Mouse (Mus musculus) lung, embryonic 16.5 days (tissue): ENCODE measurements around the gene Cct8l1. TPM values are rescaled to one million over a fixed set of nuclear protein-coding genes. Genes with fewer than 3 reads are reported as not detected.
A peak's percentile ranks its signal among the peaks of the same experiment; 100 is the strongest.

Source experiments
- ATAC-seq: fragments of 200-750 bp; cut with Nextera tagmentation; 2 replicates; pipeline ENCODE4 v1.8.0; 2017; ENCODE audit warnings: low read depth, mild to moderate bottlenecking, moderate library complexity
- H3K27ac ChIP-seq: fragments of 300-500 bp; sonication (generic); 2 replicates; pipeline ENCODE4 v1.5.1; 2014; ENCODE audit warnings: mild to moderate bottlenecking, control low read depth, low read length
- H3K27me3 ChIP-seq: fragments of 300-500 bp; sonication (generic); 2 replicates; pipeline ENCODE4 v1.6.1; 2014; ENCODE audit warnings: low read depth, low read length, mixed read lengths; ENCODE audit not compliant: control insufficient read depth, insufficient read depth
- H3K36me3 ChIP-seq: fragments of 300-500 bp; sonication (generic); 2 replicates; pipeline ENCODE4 v1.6.1; 2014; ENCODE audit warnings: low read length; ENCODE audit not compliant: control insufficient read depth, insufficient read depth
- H3K4me1 ChIP-seq: fragments of 300-500 bp; sonication (generic); replicated peaks from 2 replicates; pipeline ENCODE4 v1.6.1; 2014; ENCODE audit warnings: low read length, mixed read lengths; ENCODE audit not compliant: control insufficient read depth, insufficient read depth
- H3K4me2 ChIP-seq: fragments of 300-500 bp; sonication (generic); 2 replicates; pipeline ENCODE4 v1.6.1; 2014; ENCODE audit warnings: low read depth, low read length, control low read depth
- H3K4me3 ChIP-seq: fragments of 300-500 bp; sonication (generic); 2 replicates; pipeline ENCODE4 v1.5.1; 2014; ENCODE audit warnings: mild to moderate bottlenecking, low read length, control low read depth
- H3K9ac ChIP-seq: fragments of 300-500 bp; sonication (generic); 2 replicates; pipeline ENCODE4 v1.6.1; 2014; ENCODE audit warnings: low read length, control low read depth
- H3K9me3 ChIP-seq: fragments of 300-500 bp; sonication (generic); 2 replicates; pipeline ENCODE4 v1.6.1; 2016; ENCODE audit warnings: low read length; ENCODE audit not compliant: control insufficient read depth
- WGBS: fragments of 180-500 bp; shearing (Covaris S2); extraction: QIAGEN DNeasy Blood & Tissue Kit; methylation state at CpG from one replicate; pipeline ENCODE4 v1.1.7; 2014; 5-methylcytosine and 5-hydroxymethylcytosine counted together
- polyA plus RNA-seq: library from polyadenylated mRNA; unstranded; fragments of >200 nt; fragmentation: Nextera tagmentation; extraction: Ambion mirVana; gene quantifications from 2 replicates; pipeline ENCODE4 v1.2.1, GENCODE M21; 2015

Cct8l1 gene
- not detected in 2 replicates for polyA plus RNA-seq

DNA sequence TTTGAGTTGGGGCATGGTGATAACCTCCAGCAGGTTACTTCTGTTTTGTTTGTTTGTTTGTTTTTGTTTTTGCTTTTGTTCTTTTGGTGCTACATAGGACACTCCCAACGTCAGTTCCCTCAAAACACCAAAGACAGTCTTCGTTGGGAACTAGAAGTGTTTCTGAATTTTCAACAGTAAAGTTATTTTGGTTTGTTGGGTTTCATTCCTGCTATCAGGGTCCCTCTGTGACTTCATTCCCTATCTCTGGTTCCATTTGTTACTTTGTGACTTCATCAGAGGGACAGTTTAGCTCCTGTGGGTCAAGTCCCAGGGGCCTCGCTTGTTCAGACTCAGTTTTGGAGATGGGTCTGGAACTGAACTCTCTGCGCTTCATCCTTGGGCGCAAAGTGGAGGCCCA, at the start of gene Cct8l1:
Gene Cct8l1, plus strand, starts transcription at position 301 of the 400 bp plus-strand sequence.
- WGBS = 84% methylated on average over 5 of the region's 5 CpGs
- Histone ChIP-seq H3K4me1 (no peaks in the 10 kb centered on the region), H3K27me3 (no peaks in the 10 kb centered on the region), H3K36me3 (no peaks in the 10 kb centered on the region), H3K9ac (no peak within 1 kb of the TSS), H3K4me2 (no peak within 1 kb of the TSS), H3K4me3 (no peak within 1 kb of the TSS), H3K27ac (no peak within 1 kb of the TSS), H3K9me3 (no peaks in the 10 kb centered on the region)
- ATAC-seq = no peak

GRCm38 (mm10) chr5:25472070-25472469, 43.8 kb upstream of the Cct8l1 start:
- H3K9me3 ChIP-seq = no peaks in the 10 kb centered on the region
- no peaks in the 10 kb centered on the region; the same call in 1 of the 2 replicates for H3K4me1 ChIP-seq
- peak overlapping the region; percentile 51 for H3K4me3 ChIP-seq
- WGBS = 4% methylated on average over 6 of the region's 6 CpGs
- no peaks in the 10 kb centered on the region for H3K36me3 ChIP-seq
- H3K27ac ChIP-seq = peak overlapping the region; percentile 55; the same call in 1 of the 2 replicates
- peak; percentile 83 for ATAC-seq
- peak overlapping the region; percentile 50 for H3K4me2 ChIP-seq
- no peaks in the 10 kb centered on the region for H3K27me3 ChIP-seq
- peak overlapping the region; percentile 53 for H3K9ac ChIP-seq

DNA sequence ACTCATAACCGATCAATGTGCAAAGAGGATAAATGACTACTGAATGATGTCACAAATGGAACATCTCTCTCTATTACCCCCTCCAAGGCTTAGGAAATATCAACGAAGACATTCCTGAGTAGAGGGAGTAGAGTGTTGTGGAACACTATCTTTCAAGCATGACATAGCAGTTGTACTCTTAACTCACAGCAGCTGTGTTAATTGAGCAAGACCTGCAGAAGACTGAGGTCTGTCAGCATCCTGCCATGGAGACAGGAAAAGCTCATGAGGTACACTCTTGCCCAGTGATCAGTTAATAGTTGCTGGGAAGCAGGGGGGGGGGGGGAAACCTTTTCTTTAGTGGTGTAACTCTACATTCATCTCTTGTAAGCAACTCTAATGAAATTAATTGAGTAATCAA, 40.1 kb upstream of the Cct8l1 start:
- no peak for ATAC-seq
- Histone ChIP-seq H3K27me3 (no peaks in the 10 kb centered on the region), H3K4me2 (no peak overlapping the region), H3K4me3 (no peak overlapping the region), H3K9me3 (no peaks in the 10 kb centered on the region), H3K36me3 (no peaks in the 10 kb centered on the region), H3K27ac (no peak overlapping the region), H3K4me1 (no peaks in the 10 kb centered on the region; the same call in 1 of the 2 replicates), H3K9ac (no peak overlapping the region)
- WGBS = 77% methylated on average over 2 of the region's 2 CpGs

DNA sequence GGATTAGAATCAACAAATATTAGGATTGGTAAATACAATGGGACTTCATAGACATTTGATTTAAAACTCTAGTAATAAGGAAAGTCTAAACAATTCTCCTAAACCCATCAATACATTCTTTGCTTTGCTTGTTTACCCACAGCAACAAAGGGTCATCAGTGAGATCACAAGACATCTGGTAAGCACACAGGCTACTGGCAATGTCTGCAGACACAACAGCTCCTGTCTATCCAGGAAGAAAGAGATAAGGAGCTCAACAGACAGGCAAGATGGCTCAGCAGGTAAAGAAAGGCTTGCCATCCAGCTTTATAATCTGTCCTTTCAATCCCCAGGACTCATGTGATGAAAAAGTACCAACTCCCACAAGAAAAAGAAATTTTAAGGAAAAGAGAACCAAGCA, 37.0 kb upstream of the Cct8l1 start:
- H3K4me3 ChIP-seq = no peak overlapping the region
- no peak for ATAC-seq
- no peaks in the 10 kb centered on the region for H3K36me3 ChIP-seq
- H3K4me2 ChIP-seq = no peak overlapping the region
- no peaks in the 10 kb centered on the region for H3K27me3 ChIP-seq
- H3K9ac ChIP-seq = no peak overlapping the region
- no peaks in the 10 kb centered on the region for H3K4me1 ChIP-seq
- no peaks in the 10 kb centered on the region for H3K9me3 ChIP-seq
- no peak overlapping the region for H3K27ac ChIP-seq

- H3K9ac ChIP-seq = no peak overlapping the region; the same call in 1 of the 2 replicates
These were observed 19.2 kb upstream of the Cct8l1 start for GRCm38 (mm10) chr5:25496652-25497051.

DNA sequence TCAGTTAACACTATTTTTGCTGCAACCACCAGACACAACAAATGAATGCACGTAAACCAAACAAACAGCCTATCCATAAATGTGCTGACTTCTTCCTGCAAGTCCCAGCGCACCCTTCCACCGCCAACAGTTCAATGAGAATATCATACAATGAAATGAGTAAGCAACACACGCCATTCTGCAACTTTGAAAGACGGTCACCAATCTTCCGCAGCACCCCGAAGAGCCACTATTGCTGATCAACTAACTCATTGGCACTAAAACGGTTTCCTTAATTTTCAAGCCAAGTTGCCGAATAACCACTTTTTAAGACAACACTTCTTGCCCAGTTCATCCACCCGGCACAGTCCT, 18.5 kb upstream of the Cct8l1 start:
- H3K27ac ChIP-seq = peak overlapping the region; percentile 100; the same call in 1 of the 2 replicates
- no peak for ATAC-seq
- H3K36me3 ChIP-seq = no peaks in the 10 kb centered on the region
- H3K9me3 ChIP-seq = no peaks in the 10 kb centered on the region
- under 1% methylated on average over 10 of the region's 10 CpGs for WGBS
- peak overlapping the region; percentile 81 for H3K4me2 ChIP-seq
- H3K9ac ChIP-seq = peak overlapping the region; percentile 90
- H3K27me3 ChIP-seq = no peaks in the 10 kb centered on the region
- peaks cover 11% of the 10 kb centered on the region for H3K4me1 ChIP-seq
- peak overlapping the region; percentile 81 for H3K4me3 ChIP-seq

More at GRCm38 (mm10) chr5:25496652-25497051, 19.2 kb upstream of the Cct8l1 start:
- ATAC-seq = no peak
- no peaks in the 10 kb centered on the region for H3K36me3 ChIP-seq
- H3K9me3 ChIP-seq = no peaks in the 10 kb centered on the region
- WGBS = 50% methylated on average over 2 of the region's 2 CpGs
- no peak overlapping the region for H3K27ac ChIP-seq
- H3K4me2 ChIP-seq = peak overlapping the region; percentile 81
- peak overlapping the region; percentile 81 for H3K4me3 ChIP-seq
- H3K27me3 ChIP-seq = no peaks in the 10 kb centered on the region
- H3K4me1 ChIP-seq = peaks cover 11% of the 10 kb centered on the region

GRCm38 (mm10) chr5:25497720-25498345, 18.0 kb upstream of the Cct8l1 start:
- Histone ChIP-seq H3K4me1 (peaks cover 11% of the 10 kb centered on the region), H3K36me3 (no peaks in the 10 kb centered on the region), H3K27ac (peak overlapping the region; percentile 100), H3K9ac (peak overlapping the region; percentile 90), H3K9me3 (no peaks in the 10 kb centered on the region), H3K4me2 (peak overlapping the region; percentile 81), H3K27me3 (no peaks in the 10 kb centered on the region), H3K4me3 (peak overlapping the region; percentile 81)
- WGBS = under 1% methylated on average over 65 of the region's 78 CpGs
- peak; percentile 18 for ATAC-seq

DNA sequence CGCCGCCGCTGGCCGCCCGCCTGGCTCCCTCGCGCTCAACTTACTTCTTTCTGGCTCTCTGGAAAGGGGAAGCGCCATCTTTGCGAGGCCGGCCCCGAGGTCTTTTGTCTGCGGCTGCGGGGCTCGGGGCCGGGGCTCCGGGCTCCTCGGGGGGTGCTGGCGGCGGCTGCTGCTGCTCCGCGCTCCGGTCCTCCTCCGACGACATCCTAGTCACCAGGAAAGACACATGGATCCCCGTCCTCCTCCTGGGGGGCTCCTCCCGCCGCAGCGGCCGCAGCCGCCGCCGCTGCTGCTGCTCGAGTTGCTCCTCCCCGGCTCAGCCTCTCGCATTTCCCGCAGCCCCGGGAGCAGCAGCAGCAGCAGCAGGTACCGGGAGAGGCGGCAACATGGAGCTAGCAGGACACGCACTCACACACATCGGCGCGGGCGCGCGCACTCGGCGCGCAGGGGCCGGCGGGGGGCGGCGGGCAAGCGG, 17.5 kb upstream of the Cct8l1 start, which contains the start of gene Kmt2c:
Gene Kmt2c, minus strand, starts transcription at position 438 of the 475 bp plus-strand sequence.
- peak within 1 kb of the TSS; percentile 100 for H3K27ac ChIP-seq
- WGBS = under 1% methylated on average over 38 of the region's 54 CpGs
- ATAC-seq = peak; percentile 3

GRCm38 (mm10) chr5:25498821-25499422, 16.9 kb upstream of the Cct8l1 start:
- peak overlapping the region; percentile 81 for H3K4me3 ChIP-seq
- ATAC-seq = peak; percentile 89
- no peaks in the 10 kb centered on the region for H3K27me3 ChIP-seq
- H3K27ac ChIP-seq = peak overlapping the region; percentile 100
- H3K4me2 ChIP-seq = peak overlapping the region; percentile 70
- no peaks in the 10 kb centered on the region for H3K9me3 ChIP-seq
- 1% methylated on average over 26 of the region's 87 CpGs for WGBS
- H3K36me3 ChIP-seq = no peaks in the 10 kb centered on the region
- H3K4me1 ChIP-seq = peaks cover 11% of the 10 kb centered on the region
- peak overlapping the region; percentile 88 for H3K9ac ChIP-seq

More for the DNA sequence above, 17.5 kb upstream of the Cct8l1 start, which contains the start of gene Kmt2c:
- Histone ChIP-seq H3K27me3 (no peaks in the 10 kb centered on the region), H3K4me1 (peaks cover 11% of the 10 kb centered on the region), H3K4me2 (peak within 1 kb of the TSS; percentile 81), H3K4me3 (peak within 1 kb of the TSS; percentile 81), H3K36me3 (no peaks in the 10 kb centered on the region), H3K9me3 (no peaks in the 10 kb centered on the region), H3K9ac (peak within 1 kb of the TSS; percentile 90)
